Mouse (Mus musculus): ENCODE data around the gene Tax1bp3.

GRCm38 (mm10) chr11:73155071-73155470 lies 21.8 kb upstream of the Tax1bp3 start:
- TF ChIP-seq CTCF (conservative IDR thresholded peaks at IDR 0.05; ENCODE audit: insufficient read depth, insufficient read length, low read depth, low read length) (no peak), POLR2A (IDR thresholded peaks at IDR 0.05; ENCODE audit: low read depth, low read length) (no peak)

Measured in kidney, adult 2 months (tissue).